Mouse (Mus musculus): ENCODE measurements at regions not wholly inside any gene's neighbourhood (a gene's known extent, or its start where the extent isn't known, plus 50 kb on each side); places are given as distances from the start of the nearest gene placed in this dataset.

GRCm38 (mm10) chr9:122437464-122437863 is 86.1 kb downstream of the Abhd5 start:
- DNase-seq (ENCODE audit: low read depth in 2 of 2, low spot score in 2 of 2) = no peak

GRCm38 (mm10) chr9:122446387-122447105 is 95.1 kb downstream of the Abhd5 start:
- DNase-seq (ENCODE audit: low read depth in 2 of 2, low spot score in 2 of 2) = no peak

- no peak for DNase-seq (ENCODE audit: low read depth in 2 of 2, low spot score in 2 of 2)
Measured at GRCm38 (mm10) chr9:122447568-122447967, 96.2 kb downstream of the Abhd5 start.

GRCm38 (mm10) chr9:122448342-122448741 is 96.9 kb downstream of the Abhd5 start:
- no peak for DNase-seq (ENCODE audit: low read depth in 2 of 2, low spot score in 2 of 2)

- no peak for DNase-seq (ENCODE audit: low read depth in 2 of 2, low spot score in 2 of 2)
Measured at GRCm38 (mm10) chr9:122450524-122450923, 99.1 kb downstream of the Abhd5 start.

GRCm38 (mm10) chr9:122455301-122455700 is 103.9 kb downstream of the Abhd5 start:
- no peak for DNase-seq (ENCODE audit: low read depth in 2 of 2, low spot score in 2 of 2)

- DNase-seq (ENCODE audit: low read depth in 2 of 2, low spot score in 2 of 2) = no peak
Measured at GRCm38 (mm10) chr9:122455779-122456178, 104.4 kb downstream of the Abhd5 start.

GRCm38 (mm10) chr9:122459491-122459890 is 108.1 kb downstream of the Abhd5 start:
- no peak for DNase-seq (ENCODE audit: low read depth in 2 of 2, low spot score in 2 of 2)

GRCm38 (mm10) chr9:122471539-122471938 is 120.1 kb downstream of the Abhd5 start:
- DNase-seq (ENCODE audit: low read depth in 2 of 2, low spot score in 2 of 2) = no peak

- DNase-seq (ENCODE audit: low read depth in 2 of 2, low spot score in 2 of 2) = no peak
Measured at GRCm38 (mm10) chr9:122476356-122476755, 124.9 kb downstream of the Abhd5 start.

GRCm38 (mm10) chr9:122487001-122487400 is 135.6 kb downstream of the Abhd5 start:
- no peak for DNase-seq (ENCODE audit: low read depth in 2 of 2, low spot score in 2 of 2)

GRCm38 (mm10) chr9:122494691-122495090 is 143.3 kb downstream of the Abhd5 start:
- DNase-seq (ENCODE audit: low read depth in 2 of 2, low spot score in 2 of 2) = no peak

- no peak for DNase-seq (ENCODE audit: low read depth in 2 of 2, low spot score in 2 of 2)
Measured at GRCm38 (mm10) chr9:122496482-122496985, 145.1 kb downstream of the Abhd5 start.

- DNase-seq (ENCODE audit: low read depth in 2 of 2, low spot score in 2 of 2) = no peak
Measured at GRCm38 (mm10) chr9:122501864-122502341, 150.5 kb downstream of the Abhd5 start.

- DNase-seq (ENCODE audit: low read depth in 2 of 2, low spot score in 2 of 2) = no peak
Measured at GRCm38 (mm10) chr9:122521569-122521968, 170.2 kb downstream of the Abhd5 start.

GRCm38 (mm10) chr9:122525621-122526055 is 174.2 kb downstream of the Abhd5 start:
- DNase-seq (ENCODE audit: low read depth in 2 of 2, low spot score in 2 of 2) = no peak

GRCm38 (mm10) chr9:122528267-122528666 is 176.9 kb downstream of the Abhd5 start:
- no peak for DNase-seq (ENCODE audit: low read depth in 2 of 2, low spot score in 2 of 2)

GRCm38 (mm10) chr9:122529721-122530120 is 178.3 kb downstream of the Abhd5 start:
- DNase-seq (ENCODE audit: low read depth in 2 of 2, low spot score in 2 of 2) = no peak

GRCm38 (mm10) chr9:122531806-122532205 is 180.4 kb downstream of the Abhd5 start:
- no peak for DNase-seq (ENCODE audit: low read depth in 2 of 2, low spot score in 2 of 2)

GRCm38 (mm10) chr9:122534121-122534814 is 182.9 kb downstream of the Abhd5 start:
- no peak for DNase-seq (ENCODE audit: low read depth in 2 of 2, low spot score in 2 of 2)

- DNase-seq (ENCODE audit: low read depth in 2 of 2, low spot score in 2 of 2) = no peak
Measured at GRCm38 (mm10) chr9:122534965-122535364, 183.6 kb downstream of the Abhd5 start.

GRCm38 (mm10) chr9:122540091-122540490 is 188.7 kb downstream of the Abhd5 start:
- no peak for DNase-seq (ENCODE audit: low read depth in 2 of 2, low spot score in 2 of 2)
